Mouse (Mus musculus) kidney, postnatal 0 days (tissue): ENCODE data around the gene Ttll5. TPM values are rescaled to one million over a fixed set of nuclear protein-coding genes. Genes with fewer than 3 reads are reported as not detected.
A peak's percentile ranks its signal among the peaks of the same experiment; 100 is the strongest.

Source experiments
- ATAC-seq: fragments of 200-750 bp; cut with Nextera tagmentation; replicated peaks from 2 replicates; pipeline ENCODE4 v1.8.0; 2017; ENCODE audit warnings: low read depth, moderate number of reproducible peaks, moderate TSS enrichment, moderate library complexity; ENCODE audit not compliant: low FRiP score
- DNase-seq: peaks from one replicate; pipeline ENCODE4 v3.0.0-alpha.2; 2016; ENCODE audit warnings: low spot score
- H3K27ac ChIP-seq: fragments of 300-500 bp; sonication (generic); 2 replicates; pipeline ENCODE4 v1.5.1; 2014; ENCODE audit warnings: mild to moderate bottlenecking
- H3K27me3 ChIP-seq: fragments of 300-500 bp; sonication (generic); 2 replicates; pipeline ENCODE4 v1.6.1; 2014; ENCODE audit warnings: low read length, mixed read lengths; ENCODE audit not compliant: insufficient read depth
- H3K36me3 ChIP-seq: fragments of 300-500 bp; sonication (generic); 2 replicates; pipeline ENCODE4 v1.6.1; 2014; ENCODE audit warnings: low read length, mixed read lengths; ENCODE audit not compliant: insufficient read depth
- H3K4me1 ChIP-seq: fragments of 300-500 bp; sonication (generic); replicated peaks from 2 replicates; pipeline ENCODE4 v1.6.1; 2014; ENCODE audit warnings: antibody characterized with exemption, low read length, mixed read lengths; ENCODE audit not compliant: insufficient read depth
- H3K4me2 ChIP-seq: fragments of 300-500 bp; sonication (generic); 2 replicates; pipeline ENCODE4 v1.6.1; 2014; ENCODE audit warnings: mild to moderate bottlenecking, low read length, moderate library complexity, mixed read lengths
- H3K4me3 ChIP-seq: fragments of 300-500 bp; sonication (generic); replicated peaks from 2 replicates; pipeline ENCODE4 v1.5.1; 2014; ENCODE audit warnings: low read depth, low read length
- H3K9ac ChIP-seq: fragments of 300-500 bp; sonication (generic); 2 replicates; pipeline ENCODE4 v1.6.1; 2014; ENCODE audit warnings: low read depth, low read length
- H3K9me3 ChIP-seq: fragments of 300-500 bp; sonication (generic); replicated peaks from 2 replicates; pipeline ENCODE4 v1.6.1; 2016; ENCODE audit warnings: low read length, inconsistent platforms, mixed read lengths
- CTCF ChIP-seq: IDR thresholded peaks from 2 replicates; pipeline ENCODE4 v1.5.1; 2016; ENCODE audit warnings: antibody characterized with exemption, low read depth, mild to moderate bottlenecking, moderate library complexity
- WGBS: fragments of 180-500 bp; shearing (Covaris S2); extraction: QIAGEN DNeasy Blood & Tissue Kit; methylation state at CpG from one replicate; pipeline ENCODE4 v1.1.7; 2014; 5-methylcytosine and 5-hydroxymethylcytosine counted together
- polyA plus RNA-seq: library from polyadenylated mRNA; unstranded; fragments of >200 nt; fragmentation: Nextera tagmentation; extraction: Ambion mirVana; gene quantifications from 2 replicates; pipeline ENCODE4 v1.2.1, GENCODE M21; 2015

Ttll5 gene
- polyA plus RNA-seq, 1 experiment from 2014 or later: 6.8 TPM

- Histone ChIP-seq H3K9ac (no peak overlapping the region), H3K27me3 (no peaks in the 10 kb centered on the region), H3K36me3 (no peaks in the 10 kb centered on the region; the same call in 1 of the 2 replicates), H3K4me3 (no peak overlapping the region), H3K9me3 (no peaks in the 10 kb centered on the region), H3K4me2 (no peak overlapping the region), H3K4me1 (no peaks in the 10 kb centered on the region), H3K27ac (no peak overlapping the region)
- no peak for TF ChIP-seq CTCF
- no peak for DNase-seq
- no peak for ATAC-seq
- WGBS: 51% methylated on average over 6 of the region's 6 CpGs
These were observed 125.9 kb downstream of the Ttll5 start for GRCm38 (mm10) chr12:85950371-85950770.

GRCm38 (mm10) chr12:85951036-85951435 is 126.6 kb downstream of the Ttll5 start:
- WGBS: 78% methylated on average over 4 of the region's 4 CpGs
- H3K27ac ChIP-seq: no peak overlapping the region
- DNase-seq: no peak

GRCm38 (mm10) chr12:85951822-85952221 is 127.4 kb downstream of the Ttll5 start:
- Histone ChIP-seq H3K27me3 (no peaks in the 10 kb centered on the region), H3K9ac (no peak overlapping the region), H3K9me3 (no peaks in the 10 kb centered on the region), H3K4me1 (no peaks in the 10 kb centered on the region), H3K4me3 (no peak overlapping the region), H3K36me3 (no peaks in the 10 kb centered on the region), H3K4me2 (no peak overlapping the region), H3K27ac (no peak overlapping the region)
- 100% methylated on average over 1 of the region's 1 CpGs for WGBS
- DNase-seq (no peak), ATAC-seq (no peak)
- peak; percentile 53 for TF ChIP-seq CTCF

More at GRCm38 (mm10) chr12:85951036-85951435, 126.6 kb downstream of the Ttll5 start:
- no peaks in the 10 kb centered on the region for H3K4me1 ChIP-seq
- no peak for ATAC-seq
- no peaks in the 10 kb centered on the region; the same call in 1 of the 2 replicates for H3K36me3 ChIP-seq
- H3K4me3 ChIP-seq: no peak overlapping the region
- no peak overlapping the region for H3K4me2 ChIP-seq
- H3K9ac ChIP-seq: no peak overlapping the region
- TF ChIP-seq CTCF: no peak; the same call in 1 of the 2 replicates
- no peaks in the 10 kb centered on the region for H3K27me3 ChIP-seq
- H3K9me3 ChIP-seq: no peaks in the 10 kb centered on the region

GRCm38 (mm10) chr12:85952349-85952748 is 127.9 kb downstream of the Ttll5 start:
- no peaks in the 10 kb centered on the region for H3K4me1 ChIP-seq
- no peak overlapping the region for H3K4me2 ChIP-seq
- no peak overlapping the region for H3K27ac ChIP-seq
- TF ChIP-seq CTCF: no peak
- ATAC-seq: no peak
- no peak overlapping the region for H3K9ac ChIP-seq
- H3K36me3 ChIP-seq: no peaks in the 10 kb centered on the region
- WGBS: 95% methylated on average over 5 of the region's 5 CpGs
- H3K4me3 ChIP-seq: no peak overlapping the region
- H3K9me3 ChIP-seq: no peaks in the 10 kb centered on the region
- no peaks in the 10 kb centered on the region for H3K27me3 ChIP-seq
- no peak for DNase-seq

GRCm38 (mm10) chr12:85954167-85954566 is 129.7 kb downstream of the Ttll5 start:
- WGBS: 81% methylated on average over 3 of the region's 3 CpGs
- ATAC-seq: no peak
- peak; percentile 62 for TF ChIP-seq CTCF

GRCm38 (mm10) chr12:85955062-85955461 is 130.6 kb downstream of the Ttll5 start:
- 67% methylated on average over 8 of the region's 8 CpGs for WGBS

More at GRCm38 (mm10) chr12:85954167-85954566, 129.7 kb downstream of the Ttll5 start:
- no peaks in the 10 kb centered on the region for H3K9me3 ChIP-seq
- peaks cover 12% of the 10 kb centered on the region; the same call in 1 of the 2 replicates for H3K4me1 ChIP-seq
- H3K36me3 ChIP-seq: no peaks in the 10 kb centered on the region
- no peak overlapping the region for H3K27ac ChIP-seq
- H3K4me3 ChIP-seq: no peak overlapping the region
- no peaks in the 10 kb centered on the region for H3K27me3 ChIP-seq
- H3K9ac ChIP-seq: no peak overlapping the region
- no peak for DNase-seq
- no peak overlapping the region for H3K4me2 ChIP-seq

GRCm38 (mm10) chr12:85955690-85956089 is 131.2 kb downstream of the Ttll5 start:
- Histone ChIP-seq H3K4me3 (no peak overlapping the region), H3K9ac (no peak overlapping the region), H3K9me3 (no peaks in the 10 kb centered on the region), H3K27me3 (no peaks in the 10 kb centered on the region), H3K4me1 (peaks cover 14% of the 10 kb centered on the region; the same call in 1 of the 2 replicates), H3K36me3 (no peaks in the 10 kb centered on the region), H3K27ac (no peak overlapping the region), H3K4me2 (no peak overlapping the region)
- ATAC-seq: no peak
- TF ChIP-seq CTCF: no peak
- WGBS: 34% methylated on average over 3 of the region's 3 CpGs
- peak; percentile 14 for DNase-seq

More at GRCm38 (mm10) chr12:85955062-85955461, 130.6 kb downstream of the Ttll5 start:
- TF ChIP-seq CTCF: peak; percentile 33; the same call in 1 of the 2 replicates
- no peak overlapping the region for H3K9ac ChIP-seq
- H3K27me3 ChIP-seq: no peaks in the 10 kb centered on the region
- H3K36me3 ChIP-seq: no peaks in the 10 kb centered on the region
- no peak overlapping the region for H3K4me3 ChIP-seq
- H3K9me3 ChIP-seq: no peaks in the 10 kb centered on the region
- DNase-seq (peak; percentile 21), ATAC-seq (no peak)
- peaks cover 14% of the 10 kb centered on the region; the same call in 1 of the 2 replicates for H3K4me1 ChIP-seq
- H3K4me2 ChIP-seq: no peak overlapping the region
- no peak overlapping the region for H3K27ac ChIP-seq
